Mouse (Mus musculus) kidney, adult 18-20 months (tissue): ENCODE measurements around the gene Gm20388.
A peak's percentile ranks its signal among the peaks of the same experiment; 100 is the strongest.
"Not testable (repeated sequence)": the region's sequence is repeated elsewhere in the genome, so short reads cannot be mapped to it uniquely, and the experiment has no call there.

Experiments used
- DNase-seq: peaks from one replicate; pipeline ENCODE4 v3.0.0; 2021

Gm20388 gene

DNA sequence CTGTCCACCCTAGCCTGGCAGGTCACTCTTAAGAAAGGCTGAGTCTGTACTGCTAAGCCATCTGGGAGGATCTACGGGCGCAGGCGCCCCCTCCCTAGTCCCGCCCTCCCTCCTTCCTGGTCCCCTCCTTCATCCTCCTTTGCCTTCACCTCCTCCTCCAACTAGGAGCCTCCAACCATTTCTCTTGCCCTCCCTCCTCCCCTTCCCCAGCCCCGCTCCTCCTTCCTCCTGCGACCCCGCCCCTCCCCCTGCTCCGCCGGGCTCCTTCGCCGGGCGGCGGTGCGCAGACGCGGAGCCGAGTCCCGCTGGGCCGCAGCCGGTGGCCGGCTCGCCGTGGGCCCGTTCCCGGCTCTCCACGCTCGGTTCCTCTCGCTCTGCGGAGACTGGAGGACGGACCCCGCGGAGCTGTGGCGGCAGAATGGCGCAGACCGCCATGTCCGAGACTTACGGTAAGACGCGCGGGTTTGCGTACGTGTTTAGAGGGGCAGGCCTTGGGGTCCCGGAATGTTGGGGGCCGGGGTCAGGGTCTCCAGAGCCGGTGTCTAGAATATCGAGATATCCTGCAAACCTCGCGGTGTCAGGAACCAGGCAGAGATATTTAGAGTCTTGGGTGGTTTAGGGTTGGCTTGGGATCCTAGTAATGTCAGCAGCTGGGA is 3895.2 kb downstream of the Gm20388 start, which contains the start of gene Rab4a:
TSS of gene Rab4a (plus strand) at position 268 of the 656 bp plus-strand sequence.
- DNase-seq = peak; percentile 89

DNA sequence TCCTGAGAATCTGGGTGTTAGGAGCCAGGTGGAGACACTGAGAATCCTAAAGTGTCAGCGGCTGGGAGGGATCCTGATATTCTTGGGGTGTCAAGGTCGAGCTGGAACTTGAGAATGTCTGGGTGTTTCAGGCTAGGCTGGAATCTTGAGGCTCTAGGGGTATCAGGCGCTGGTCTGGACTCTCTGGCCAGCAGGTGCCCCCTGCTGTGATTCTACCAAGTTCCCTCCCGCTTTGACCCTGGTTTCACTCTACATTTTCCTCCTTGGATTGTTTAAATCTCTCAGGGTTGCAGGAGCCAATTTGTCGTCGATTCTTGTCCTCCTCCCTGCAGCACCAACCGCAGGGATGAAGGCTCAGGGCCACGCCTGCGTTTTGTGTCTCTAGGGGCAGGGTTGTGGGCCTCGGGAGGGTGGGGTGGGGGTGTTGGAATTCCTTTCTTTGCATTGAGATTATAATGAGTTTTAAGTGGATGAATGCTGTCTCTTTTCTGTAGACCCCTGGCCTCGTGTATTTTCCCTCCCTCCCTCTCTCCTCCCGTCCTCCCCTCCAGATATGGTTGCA is 3895.8 kb downstream of the Gm20388 start:
- no peak for DNase-seq

- peak; percentile 54 for DNase-seq
Observed at GRCm38 (mm10) chr8:123807024-123807431, 3896.4 kb downstream of the Gm20388 start.

DNA sequence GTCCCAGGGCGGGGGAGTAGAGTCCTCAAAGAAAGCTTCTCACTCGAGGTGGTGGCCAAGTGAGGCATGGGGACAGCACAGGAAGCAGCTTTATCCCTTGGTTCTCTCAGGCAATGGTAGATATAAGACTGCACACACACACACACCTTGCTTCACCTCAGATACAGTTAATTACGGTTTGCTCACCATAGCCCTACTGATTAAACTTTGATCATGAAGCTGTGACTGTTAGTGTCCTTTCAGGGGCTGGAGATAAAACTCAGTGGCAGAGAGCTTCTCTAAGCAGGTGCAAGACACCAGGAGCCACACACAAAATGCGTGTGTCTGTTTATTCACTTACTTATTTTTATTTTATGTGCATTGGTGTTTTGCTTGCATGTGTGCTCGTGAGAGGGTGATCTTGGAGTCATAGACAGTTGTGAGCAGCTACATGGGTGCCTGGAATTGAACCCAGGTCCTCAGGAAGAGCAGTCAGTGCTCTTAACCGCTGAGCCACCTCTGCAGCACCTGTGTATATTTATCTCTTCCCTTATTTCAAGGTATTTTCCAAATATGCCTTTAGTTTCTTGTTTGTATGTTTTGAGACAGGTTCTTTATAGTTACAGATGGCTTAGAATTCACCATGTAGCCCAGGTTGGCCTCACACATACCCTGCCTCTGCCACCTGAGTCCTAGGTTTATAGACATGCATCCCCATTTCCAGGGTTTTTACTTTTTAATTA is 3897.4 kb downstream of the Gm20388 start:
- no peak for DNase-seq

GRCm38 (mm10) chr8:123808671-123809070 is 3898.0 kb downstream of the Gm20388 start:
- DNase-seq = no peak

DNA sequence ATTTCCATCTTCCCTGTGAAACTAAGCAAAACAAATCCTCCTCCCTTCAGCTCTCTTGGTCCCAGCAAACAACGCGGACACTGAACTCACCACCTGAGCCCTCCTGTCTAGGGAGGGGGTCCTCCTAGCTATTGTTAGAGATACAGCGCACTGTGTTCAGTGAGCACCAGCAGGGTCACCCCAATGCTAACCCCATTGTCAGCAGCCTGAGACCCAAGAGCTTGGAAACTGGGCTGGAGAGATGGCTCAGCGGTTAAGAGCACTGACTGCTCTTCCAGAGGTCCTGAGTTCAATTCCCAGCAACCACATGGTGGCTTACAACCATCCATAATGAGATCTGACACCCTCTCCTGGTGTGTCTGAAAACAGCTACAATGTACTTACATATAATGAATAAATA is 3898.7 kb downstream of the Gm20388 start:
- DNase-seq = not testable (repeated sequence)

GRCm38 (mm10) chr8:123812227-123812626 is 3901.6 kb downstream of the Gm20388 start:
- no peak for DNase-seq

DNA sequence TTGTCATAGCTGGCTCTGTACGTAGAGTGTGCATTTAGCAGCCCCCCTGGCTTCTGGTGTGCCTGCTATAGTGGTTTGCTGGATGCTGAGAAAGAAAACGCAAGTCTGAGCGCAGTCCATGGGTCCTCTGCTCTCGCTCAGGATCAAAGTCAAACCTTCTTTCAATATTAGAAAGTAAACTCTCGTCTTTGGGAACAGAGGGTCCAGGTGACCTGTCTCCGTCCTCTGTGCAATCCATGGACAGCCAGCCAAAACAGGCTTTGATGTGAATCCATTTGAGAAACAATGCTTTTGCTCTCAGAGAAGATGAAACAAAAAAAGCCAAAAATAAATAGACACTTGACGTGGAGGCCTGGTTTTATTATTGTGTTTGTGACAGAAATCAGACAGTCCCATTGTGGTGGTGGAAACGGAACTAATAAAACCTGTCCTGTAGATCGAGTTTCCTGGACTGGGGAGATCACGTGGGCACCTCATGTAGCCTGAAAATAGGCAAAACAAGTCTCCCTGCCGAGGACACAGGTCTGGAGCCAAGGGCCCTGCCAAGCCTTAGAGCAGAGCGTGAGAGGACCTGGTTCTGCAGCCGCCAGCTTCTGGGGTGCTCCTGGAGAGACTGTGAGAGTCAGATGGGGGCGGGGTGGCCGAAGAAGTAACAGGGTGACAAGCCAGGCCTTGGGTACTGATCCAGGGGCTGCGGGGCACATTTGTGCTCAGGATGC is 3902.7 kb downstream of the Gm20388 start:
- DNase-seq = peak; percentile 61

DNA sequence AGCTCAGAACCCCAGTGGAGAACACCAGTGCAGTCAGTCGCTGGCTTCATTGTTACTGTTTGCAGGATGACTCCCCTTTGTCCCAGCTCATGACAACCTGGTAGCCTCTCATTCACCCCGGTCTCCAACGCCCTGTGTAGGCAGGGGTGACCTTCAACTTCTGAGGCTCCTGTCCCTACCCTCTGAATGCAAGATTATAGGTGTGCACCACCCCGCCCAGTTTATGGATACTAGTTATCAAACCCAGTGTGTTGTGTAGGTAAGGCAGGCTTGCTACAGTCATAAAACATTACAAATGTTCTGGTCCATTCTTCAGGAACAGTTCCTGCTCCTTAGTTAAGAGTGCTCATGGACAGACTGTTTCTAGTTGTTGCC is 3903.2 kb downstream of the Gm20388 start:
- DNase-seq = no peak

- no peak for DNase-seq
Observed at GRCm38 (mm10) chr8:123815325-123815724, 3904.7 kb downstream of the Gm20388 start.

DNA sequence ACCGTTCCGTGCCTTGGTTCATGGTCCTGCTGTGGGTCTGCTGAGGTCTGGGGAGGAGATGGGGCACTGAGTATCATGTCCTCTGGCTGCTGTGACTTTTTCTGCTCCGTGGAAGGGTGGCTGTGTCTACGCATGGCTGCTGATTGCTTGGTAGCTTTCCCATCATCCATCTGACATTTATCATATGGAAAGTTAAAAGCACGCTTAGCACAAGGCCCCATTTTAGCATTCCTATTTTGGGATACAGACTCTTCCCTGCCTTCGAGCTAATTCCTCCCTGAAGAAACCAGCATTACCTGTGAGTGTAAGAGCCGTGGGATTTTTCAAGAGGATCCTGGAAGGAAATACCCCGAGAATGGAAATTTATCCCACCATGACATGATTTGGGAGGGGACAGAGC is 3906.3 kb downstream of the Gm20388 start:
- DNase-seq = no peak

- DNase-seq = no peak
Observed at GRCm38 (mm10) chr8:123817747-123818146, 3907.1 kb downstream of the Gm20388 start.

DNA sequence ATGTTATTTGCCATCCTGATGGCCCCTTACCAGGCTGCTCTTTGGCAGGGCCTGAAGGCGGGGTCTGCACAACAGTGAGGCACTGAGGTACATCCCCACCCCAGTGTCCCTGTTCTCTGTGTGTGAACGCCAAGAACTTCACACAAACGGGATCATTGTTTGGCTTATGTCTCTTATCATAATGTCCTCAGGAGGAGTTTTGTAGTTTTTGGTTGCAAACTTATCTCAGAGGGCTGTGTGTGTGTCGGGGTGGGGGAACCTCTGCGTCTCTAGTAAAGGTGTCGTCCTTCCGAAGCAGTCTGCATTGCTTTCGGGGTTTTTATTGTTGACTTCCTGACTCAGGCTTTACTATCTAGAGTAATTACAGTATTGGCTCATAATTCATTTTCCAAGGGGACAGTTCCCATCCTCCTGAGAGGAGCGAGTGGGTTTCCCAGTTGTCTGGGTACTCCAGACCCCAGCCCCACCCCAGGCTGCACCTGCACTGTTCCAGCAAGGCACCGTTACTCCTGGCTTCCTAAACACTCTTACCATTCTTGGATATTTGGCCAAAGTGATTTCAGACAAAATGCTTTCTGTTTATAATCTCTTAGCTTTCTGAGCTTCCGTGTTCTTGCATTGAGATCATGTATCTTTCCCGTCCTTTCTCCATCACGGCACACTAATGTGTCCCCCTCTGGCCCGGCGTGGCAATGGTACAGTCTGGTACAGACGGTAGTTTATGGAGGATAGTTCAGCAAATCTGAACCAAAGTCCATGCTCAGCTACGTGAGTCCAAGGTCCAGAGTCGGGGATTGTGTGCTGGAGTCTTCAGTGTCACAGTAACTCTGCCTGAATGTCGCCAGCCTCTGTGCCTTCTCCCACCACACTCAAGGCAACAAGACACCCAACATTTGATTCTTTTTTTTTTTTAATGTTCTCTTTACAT is 3909.3 kb downstream of the Gm20388 start:
- peak; percentile 55 for DNase-seq

GRCm38 (mm10) chr8:123820780-123821179 is 3910.1 kb downstream of the Gm20388 start:
- DNase-seq = no peak

DNA sequence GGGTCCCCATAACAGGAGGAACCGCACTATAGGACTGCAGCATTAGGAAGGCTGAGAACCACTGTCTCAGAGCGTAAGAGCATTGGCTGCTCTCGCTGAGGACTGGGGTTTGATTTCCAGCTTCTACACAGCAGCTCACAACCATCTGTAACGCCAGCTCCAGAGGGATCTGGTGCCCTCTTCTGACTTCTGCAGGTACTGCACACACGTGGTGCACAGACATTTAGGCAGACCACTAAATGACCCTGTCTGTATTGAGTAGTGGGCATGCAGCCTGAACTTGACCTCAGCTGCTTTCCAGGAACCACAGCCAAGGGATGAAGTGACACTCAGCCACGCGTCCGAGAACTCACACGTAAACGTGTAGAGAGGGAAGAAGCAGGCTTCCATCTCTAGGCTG is 3912.5 kb downstream of the Gm20388 start:
- DNase-seq = no peak

GRCm38 (mm10) chr8:123823532-123824123 is 3913.0 kb downstream of the Gm20388 start:
- no peak for DNase-seq

- no peak for DNase-seq
Observed at GRCm38 (mm10) chr8:123826001-123826400, 3915.4 kb downstream of the Gm20388 start.

DNA sequence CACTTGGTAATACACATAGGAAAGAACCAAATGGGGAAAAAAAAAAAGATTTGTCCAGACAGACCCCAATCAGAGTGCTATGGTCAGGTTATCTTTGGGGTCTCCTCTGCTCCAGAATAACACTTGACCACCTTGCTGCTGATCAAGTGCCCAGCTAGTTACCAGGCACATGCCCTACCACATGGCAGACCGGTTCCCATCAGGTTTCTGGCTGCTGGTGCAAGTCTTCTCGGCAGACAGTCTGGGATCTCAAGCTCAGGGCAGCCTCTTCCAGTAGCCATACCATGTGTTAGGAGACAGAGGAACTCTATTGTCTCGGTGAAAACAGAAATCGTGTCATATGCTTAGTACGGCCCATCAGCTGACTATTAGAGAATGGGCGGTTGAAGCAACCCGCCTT is 3916.1 kb downstream of the Gm20388 start:
- no peak for DNase-seq

GRCm38 (mm10) chr8:123827523-123827922 is 3916.9 kb downstream of the Gm20388 start:
- no peak for DNase-seq

DNA sequence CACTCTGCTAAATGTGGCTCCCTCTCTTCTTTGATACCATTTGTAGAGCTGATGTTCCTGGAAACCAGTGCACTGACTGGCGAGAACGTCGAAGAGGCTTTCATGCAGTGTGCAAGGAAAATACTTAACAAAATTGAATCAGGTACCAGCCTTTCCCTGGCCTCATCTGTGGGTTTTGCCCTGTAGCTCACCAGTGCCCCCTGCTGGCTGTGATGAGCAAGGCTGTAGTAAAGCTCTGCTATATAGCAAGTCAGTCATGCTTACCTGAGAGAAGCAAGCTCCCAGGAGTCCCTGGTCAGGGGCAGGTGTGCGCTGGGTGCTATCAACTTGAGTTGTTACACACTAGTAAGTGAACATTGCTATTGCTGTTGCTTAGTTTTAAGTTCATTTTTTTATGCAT is 3922.1 kb downstream of the Gm20388 start:
- DNase-seq = peak; percentile 77

DNA sequence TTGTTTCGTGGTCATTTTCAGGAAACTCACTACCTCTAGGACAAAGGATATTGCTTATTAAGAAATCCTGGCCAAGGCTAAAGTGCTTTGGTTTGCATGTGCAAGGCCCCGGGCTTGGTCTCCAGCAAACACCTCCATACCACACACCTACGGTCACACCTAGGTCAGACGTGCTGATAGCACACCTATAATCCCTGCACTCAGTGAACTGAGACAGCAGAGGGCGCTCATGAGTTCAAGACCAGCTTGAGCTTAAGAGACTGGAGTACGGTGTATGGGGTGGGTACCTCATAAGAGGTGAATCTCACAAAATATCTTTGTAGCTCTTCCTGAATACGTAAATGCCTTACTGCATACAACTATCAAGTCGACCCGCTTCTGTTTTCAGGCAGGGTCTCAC is 3924.8 kb downstream of the Gm20388 start:
- DNase-seq = peak; percentile 62

DNA sequence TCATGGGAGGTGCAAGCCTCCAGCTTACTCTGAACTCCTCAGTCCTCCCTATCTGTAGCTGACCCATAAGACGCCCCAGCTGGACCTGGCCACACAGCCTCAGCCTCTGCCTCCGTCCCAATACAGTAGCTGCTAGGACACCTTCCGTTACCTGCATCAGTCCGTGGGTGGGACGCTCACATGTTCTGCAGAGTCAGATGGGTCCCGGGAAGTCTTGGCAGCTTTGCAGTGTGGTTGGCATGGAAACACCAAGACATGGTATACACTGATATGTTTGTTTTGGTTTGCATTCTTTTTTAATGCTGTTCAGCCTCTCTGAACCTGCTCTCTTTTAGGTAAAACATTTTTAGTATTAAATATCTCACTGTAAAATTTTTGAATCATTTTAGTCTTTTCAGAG is 3925.7 kb downstream of the Gm20388 start:
- DNase-seq = no peak
